13 mouse cellular contexts compared by ENCODE assay signal in genomic region chr6:141136664-141137375, GRCm38 (mm10).
DNase-seq lines count a peak whose midpoint lies in the region; ATAC-seq and TF ChIP-seq lines count a peak whose summit lies in the region.
"Had no signal": no experiment of that assay in that cellular context is flagged by ENCODE, and none has a peak within 500 bp of the region (broad histone marks: within the 10 kb centered on the region; RNA-seq: fewer than 3 reads in every experiment).

No protein-coding gene starts in this region.

- no peaks in the 10 kb centered on the region for H3K9me3 ChIP-seq in hindbrain, embryonic 11.5 days (ENCODE audit: control insufficient read depth, low read length)
- no peaks in the 10 kb centered on the region for H3K9me3 ChIP-seq in hindbrain, embryonic 16.5 days (ENCODE audit: control insufficient read depth, low read length)
- no peaks in the 10 kb centered on the region for H3K9me3 ChIP-seq in midbrain, postnatal 0 days (ENCODE audit: low read length)

- no peak overlapping the region for H3K4me2 ChIP-seq in hindbrain, embryonic 11.5 days (replicated peaks; ENCODE audit: low read depth, low read length)
- no peak overlapping the region for H3K4me2 ChIP-seq in hindbrain, embryonic 16.5 days (ENCODE audit: low read length)
- no peak overlapping the region for H3K4me2 ChIP-seq in midbrain, postnatal 0 days (ENCODE audit: low read depth, low read length, poor library complexity, severe bottlenecking)

- TF ChIP-seq POLR2A in kidney, adult 2 months (IDR thresholded peaks at IDR 0.05; ENCODE audit: low read depth, low read length), result no peak
- no peak for TF ChIP-seq POLR2A in brain, embryonic 14.5 days (IDR thresholded peaks at IDR 0.05; ENCODE audit: borderline replicate concordance, extremely low read depth, insufficient read depth, insufficient read length, poor library complexity, severe bottlenecking)

- H3K36me3 ChIP-seq in hindbrain, embryonic 11.5 days (ENCODE audit: control insufficient read depth, insufficient read depth, low read length), result no peaks in the 10 kb centered on the region
- H3K36me3 ChIP-seq in hindbrain, embryonic 16.5 days (ENCODE audit: control insufficient read depth, insufficient read depth, low read length), result no peaks in the 10 kb centered on the region
- no peaks in the 10 kb centered on the region for H3K36me3 ChIP-seq in kidney, adult 2 months (ENCODE audit: control insufficient read depth, insufficient read depth, low read length)
- H3K36me3 ChIP-seq in midbrain, postnatal 0 days (ENCODE audit: insufficient read depth, low read length), result no peaks in the 10 kb centered on the region

- 75% methylated on average over 12 of the region's 12 CpGs for WGBS in hindbrain, embryonic 11.5 days
- WGBS in hindbrain, embryonic 16.5 days, result 66% methylated on average over 12 of the region's 12 CpGs
- 43% methylated on average over 12 of the region's 12 CpGs for WGBS in kidney, adult 2 months
- 62% methylated on average over 12 of the region's 12 CpGs for WGBS in midbrain, postnatal 0 days

- H3K4me1 ChIP-seq in hindbrain, embryonic 11.5 days (replicated peaks; ENCODE audit: control insufficient read depth, insufficient read depth, low read length), result no peaks in the 10 kb centered on the region
- H3K4me1 ChIP-seq in hindbrain, embryonic 16.5 days (ENCODE audit: control insufficient read depth, insufficient read depth, low read depth, low read length), result no peaks in the 10 kb centered on the region
- no peaks in the 10 kb centered on the region for H3K4me1 ChIP-seq in kidney, adult 2 months (ENCODE audit: control insufficient read depth, insufficient read depth, low read length)
- H3K4me1 ChIP-seq in midbrain, postnatal 0 days (ENCODE audit: insufficient read depth, low read length), result no peaks in the 10 kb centered on the region
- H3K4me1 ChIP-seq: megakaryocyte, embryonic 14.5 days had no signal

- H3K27me3 ChIP-seq in hindbrain, embryonic 11.5 days (ENCODE audit: control insufficient read depth, insufficient read depth, low read length), result no peaks in the 10 kb centered on the region
- H3K27me3 ChIP-seq in hindbrain, embryonic 16.5 days (replicated peaks; ENCODE audit: control insufficient read depth, insufficient read depth, low read length), result no peaks in the 10 kb centered on the region
- no peaks in the 10 kb centered on the region for H3K27me3 ChIP-seq in kidney, adult 2 months (replicated peaks; ENCODE audit: control insufficient read depth, insufficient read depth, low read length)
- no peaks in the 10 kb centered on the region for H3K27me3 ChIP-seq in midbrain, postnatal 0 days (ENCODE audit: insufficient read depth, low read length)
- H3K27me3 ChIP-seq: megakaryocyte, embryonic 14.5 days had no signal

- TF ChIP-seq CTCF in kidney, adult 2 months (conservative IDR thresholded peaks at IDR 0.05; ENCODE audit: insufficient read depth, insufficient read length, low read depth, low read length), result no peak
- TF ChIP-seq CTCF in brain, embryonic 14.5 days (IDR thresholded peaks at IDR 0.05; ENCODE audit: borderline replicate concordance, extremely low read depth, insufficient read depth, insufficient read length), result no peak
- TF ChIP-seq CTCF in midbrain, postnatal 0 days (IDR thresholded peaks at IDR 0.05), result no peak

- no peak overlapping the region for H3K27ac ChIP-seq in hindbrain, embryonic 11.5 days (ENCODE audit: low read depth, low read length)
- H3K27ac ChIP-seq in hindbrain, embryonic 16.5 days (ENCODE audit: low read depth, low read length), result no peak overlapping the region
- H3K27ac ChIP-seq in kidney, adult 2 months (ENCODE audit: insufficient read depth, low read depth, low read length), result no peak overlapping the region
- H3K27ac ChIP-seq in midbrain, postnatal 0 days (ENCODE audit: low read depth, low read length), result no peak overlapping the region

- no peak for DNase-seq in hindbrain, embryonic 11.5 days (ENCODE audit: low spot score)
- DNase-seq in kidney, postnatal 4 days, result peak; percentile 26 to 48
- DNase-seq in kidney, adult 2 months, result no peak
- peak; percentile 18 for DNase-seq in brain, embryonic 14.5 days (ENCODE audit: low read depth)
- DNase-seq in midbrain, postnatal 0 days (ENCODE audit: low spot score), result peak; percentile 26
- DNase-seq in B cell, adult 2 months, result no peak
- DNase-seq: cerebellum, postnatal 14 days; gastrocnemius, postnatal 36 days; liver; liver, postnatal 0 days; lung, postnatal 14 days had no signal

- ATAC-seq in hindbrain, embryonic 11.5 days (ENCODE audit: low FRiP score), result 0 out of 2 replicates have a peak, but pooled peaks have one; percentile 32
- no peak for ATAC-seq in hindbrain, embryonic 16.5 days
- ATAC-seq in midbrain, postnatal 0 days (ENCODE audit: low FRiP score), result no peak
- ATAC-seq: liver, postnatal 0 days had no signal

- no peak overlapping the region for H3K4me3 ChIP-seq in hindbrain, embryonic 11.5 days (ENCODE audit: low read depth, low read length)
- H3K4me3 ChIP-seq in hindbrain, embryonic 16.5 days (ENCODE audit: low read length), result no peak overlapping the region
- H3K4me3 ChIP-seq in kidney, adult 2 months (ENCODE audit: insufficient read depth, low read depth, low read length), result no peak overlapping the region
- H3K4me3 ChIP-seq in midbrain, postnatal 0 days (ENCODE audit: low read depth, low read length), result no peak overlapping the region
- H3K4me3 ChIP-seq: megakaryocyte, embryonic 14.5 days had no signal

- no peak overlapping the region for H3K9ac ChIP-seq in hindbrain, embryonic 11.5 days (ENCODE audit: low read depth, low read length)
- H3K9ac ChIP-seq in hindbrain, embryonic 16.5 days (ENCODE audit: low read depth, low read length), result no peak overlapping the region
- H3K9ac ChIP-seq in midbrain, postnatal 0 days (replicated peaks; ENCODE audit: low read length, poor library complexity, severe bottlenecking), result no peak overlapping the region
- H3K9ac ChIP-seq: liver, postnatal 0 days had no signal

Comparison
In these comparisons a context has a peak if more than half of its experiments do, and no peak if none do; other contexts are left out.
1. DNase-seq: peak in kidney, postnatal 4 days (2 of 2), brain, embryonic 14.5 days (single experiment) and midbrain, postnatal 0 days (single experiment); none in hindbrain, embryonic 11.5 days (single experiment), kidney, adult 2 months (single experiment) and B cell, adult 2 months (0 of 2).